Mouse (Mus musculus) large intestine, adult 2 months (tissue): ENCODE results near the gene Hyal3. TPM values are rescaled to one million over a fixed set of nuclear protein-coding genes. Genes with fewer than 3 reads are reported as not detected.

Source experiments
- DNase-seq: peaks from one replicate; pipeline ENCODE4 v3.0.0-alpha.2; 2012; ENCODE audit warnings: low read depth, low spot score
- WGBS: fragments of 180-500 bp; shearing (Covaris S2); methylation state at CpG from one replicate; pipeline ENCODE4 v1.1.7; 2018; 5-methylcytosine and 5-hydroxymethylcytosine counted together
- polyA plus RNA-seq: library from polyadenylated mRNA; depleted of rRNA; stranded (reverse); fragments of >200 nt; gene quantifications from 2 replicates; pipeline ENCODE4 v1.2.3, GENCODE M21; 2012; rRNA removed

The Hyal3 gene
- polyA plus RNA-seq, result 0.36 and 0.57 TPM in 2 replicates

DNA sequence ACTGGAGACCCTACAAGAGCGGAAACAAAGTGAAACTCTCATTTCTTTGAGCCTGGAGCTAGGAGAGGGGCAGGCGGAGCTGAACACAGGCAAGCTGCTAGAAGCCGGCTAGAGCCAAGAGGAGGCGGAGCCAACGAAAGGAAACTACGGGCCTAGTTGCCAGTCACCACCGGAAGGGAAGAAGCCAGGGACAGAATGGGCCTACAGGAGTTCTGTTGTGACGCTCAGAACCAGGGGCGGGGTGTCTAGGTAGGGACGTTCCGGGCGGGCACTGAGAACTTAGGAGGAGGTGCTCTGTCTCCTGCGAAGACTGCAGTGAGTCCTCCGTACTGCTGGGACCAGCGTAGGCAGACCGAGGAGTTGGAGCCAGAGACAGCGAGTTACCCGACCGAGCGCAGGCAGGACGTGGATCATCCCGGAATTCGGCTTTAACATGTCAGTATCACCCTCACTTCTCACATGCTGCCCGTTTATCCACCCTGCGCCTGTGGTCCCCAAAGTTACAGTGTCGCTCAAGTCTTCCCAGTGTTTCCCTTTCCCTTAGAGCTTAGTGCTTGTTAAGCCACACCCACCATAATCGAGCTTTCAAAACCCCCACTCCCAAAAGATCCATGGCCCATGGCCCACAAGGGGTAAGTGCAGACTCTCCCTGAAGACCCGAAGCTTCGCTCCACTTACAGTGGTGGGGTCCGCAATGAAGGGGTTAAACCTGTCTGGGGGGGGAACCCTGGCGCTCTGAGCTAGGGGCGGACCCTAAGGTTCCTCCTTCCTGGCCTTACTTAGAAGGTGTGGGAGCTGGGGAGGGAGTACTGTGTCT, at the start of gene Hyal3:
Gene Hyal3 (plus strand): TSS at position 318 of the 817 bp plus-strand sequence.
- WGBS, result under 1% methylated on average over 32 of the region's 32 CpGs
- peak; percentile 86 for DNase-seq

DNA sequence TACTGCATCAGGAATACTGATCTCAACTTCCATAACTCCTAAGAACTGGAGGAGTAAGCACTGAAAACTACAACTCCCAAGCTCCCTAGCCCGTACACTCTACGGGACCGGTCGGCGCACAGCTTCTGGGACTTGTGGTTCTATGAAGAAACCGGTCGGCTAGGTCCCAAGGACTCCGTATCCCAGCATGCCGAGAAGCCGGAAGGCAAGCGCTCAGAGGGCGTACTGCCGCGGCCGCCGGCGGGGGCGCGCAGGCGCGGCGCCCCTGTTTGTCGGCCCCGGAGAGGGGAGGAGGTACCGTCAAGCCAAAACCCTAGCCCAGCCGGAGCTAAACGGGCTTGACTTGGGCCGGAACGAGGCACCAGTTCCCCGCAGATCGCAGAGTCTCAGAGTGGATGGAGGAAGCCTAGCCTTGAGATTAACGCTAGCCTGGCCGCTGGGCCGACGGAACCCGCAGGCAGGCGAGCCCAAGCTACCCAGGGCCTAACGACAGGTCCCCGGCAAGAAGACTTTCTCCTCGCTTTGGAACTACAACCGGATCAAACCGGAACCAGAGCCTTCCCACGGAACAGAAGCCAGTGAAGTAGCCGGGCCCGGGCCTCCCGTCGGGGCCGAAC, 46.7 kb upstream of the Hyal3 start, which contains the start of gene Tmem115:
Gene Tmem115 (plus strand): TSS at position 155 of the 617 bp plus-strand sequence.
- DNase-seq, result peak; percentile 97
- WGBS, result under 1% methylated on average over 48 of the region's 48 CpGs

DNA sequence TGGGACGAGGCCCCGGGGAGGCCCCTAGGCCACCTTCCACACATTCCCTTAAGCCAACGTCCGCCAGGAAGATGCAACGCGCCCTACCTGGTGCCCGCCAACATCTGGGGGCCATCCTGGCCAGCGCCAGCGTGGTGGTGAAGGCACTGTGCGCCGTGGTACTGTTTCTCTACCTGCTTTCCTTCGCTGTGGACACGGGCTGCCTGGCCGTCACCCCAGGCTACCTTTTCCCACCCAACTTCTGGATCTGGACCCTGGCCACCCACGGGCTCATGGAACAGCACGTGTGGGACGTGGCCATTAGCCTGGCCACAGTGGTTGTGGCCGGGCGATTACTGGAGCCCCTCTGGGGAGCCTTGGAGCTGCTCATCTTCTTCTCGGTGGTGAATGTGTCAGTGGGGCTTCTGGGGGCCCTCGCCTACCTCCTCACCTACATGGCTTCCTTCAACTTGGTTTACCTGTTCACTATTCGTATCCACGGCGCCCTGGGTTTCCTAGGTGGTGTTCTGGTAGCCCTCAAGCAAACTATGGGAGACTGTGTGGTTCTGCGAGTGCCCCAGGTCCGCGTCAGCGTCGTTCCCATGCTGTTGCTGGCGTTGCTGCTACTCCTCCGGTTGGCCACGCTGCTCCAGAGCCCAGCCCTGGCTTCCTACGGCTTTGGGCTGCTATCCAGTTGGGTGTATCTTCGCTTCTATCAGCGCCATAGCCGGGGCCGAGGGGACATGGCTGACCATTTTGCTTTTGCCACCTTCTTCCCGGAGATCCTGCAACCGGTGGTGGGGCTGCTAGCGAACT, 46.0 kb upstream of the Hyal3 start:
- WGBS, result under 1% methylated on average over 40 of the region's 40 CpGs
- no peak for DNase-seq

DNA sequence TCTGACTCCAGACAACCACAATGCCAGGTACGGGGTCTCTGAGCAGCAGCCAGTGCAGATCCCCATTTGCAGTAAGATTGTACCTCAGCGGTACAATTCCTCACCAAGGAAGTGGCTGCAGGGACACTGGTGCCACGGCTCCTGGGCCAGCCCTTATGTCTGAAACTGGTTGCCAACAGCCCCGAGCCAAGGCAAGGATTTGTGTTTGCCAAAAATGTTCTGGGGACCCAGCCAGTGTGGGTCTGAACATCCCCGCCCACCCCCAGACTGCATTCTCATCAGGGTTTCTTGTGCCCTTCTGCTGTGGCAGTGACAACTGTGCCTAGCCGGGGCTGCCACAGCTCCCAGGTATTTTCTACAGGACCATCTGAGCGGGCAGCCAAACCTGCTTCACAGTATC, 42.4 kb upstream of the Hyal3 start:
- 90% methylated on average over 7 of the region's 7 CpGs for WGBS
- no peak for DNase-seq

DNA sequence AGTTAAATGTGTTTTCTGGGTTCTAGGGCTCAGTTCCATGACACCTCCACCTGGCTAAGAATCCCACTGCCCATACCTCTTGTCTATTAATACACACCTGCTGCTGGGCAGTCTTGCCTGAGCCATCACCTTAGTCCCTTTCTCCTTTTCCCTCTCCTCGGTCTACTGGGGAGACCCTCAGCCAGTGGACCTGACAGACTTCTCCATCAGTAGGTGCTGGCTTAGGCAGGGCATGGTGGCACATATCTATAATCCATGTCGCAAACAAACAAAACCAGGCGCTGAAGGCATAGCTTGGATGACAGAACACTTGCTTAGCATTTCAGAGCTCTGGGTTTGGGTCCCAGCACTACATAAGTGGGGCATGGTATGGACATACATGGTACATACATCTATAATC, 41.9 kb upstream of the Hyal3 start:
- WGBS, result 87% methylated on average over 3 of the region's 3 CpGs
- DNase-seq, result no peak

DNA sequence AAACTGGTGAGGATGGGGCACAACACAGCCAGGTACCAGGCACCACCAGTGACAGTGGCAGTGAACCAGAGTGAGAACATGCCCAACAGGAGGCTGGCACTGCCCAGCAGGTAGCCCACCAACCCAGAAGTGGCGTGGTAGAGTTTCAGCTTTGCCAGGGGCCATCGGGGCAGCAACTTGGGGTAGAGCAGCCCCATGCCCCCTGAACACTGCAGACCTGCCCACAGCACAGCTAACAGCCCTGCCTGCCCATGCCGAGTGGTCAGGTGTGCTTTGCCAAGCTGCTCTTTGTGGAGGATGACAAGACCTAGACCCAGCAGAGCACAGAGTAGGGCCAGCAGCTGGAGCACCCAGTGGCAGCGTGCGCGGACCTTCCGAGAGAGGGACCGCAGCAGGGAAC, 40.7 kb upstream of the Hyal3 start:
- 98% methylated on average over 8 of the region's 8 CpGs for WGBS
- DNase-seq, result no peak

DNA sequence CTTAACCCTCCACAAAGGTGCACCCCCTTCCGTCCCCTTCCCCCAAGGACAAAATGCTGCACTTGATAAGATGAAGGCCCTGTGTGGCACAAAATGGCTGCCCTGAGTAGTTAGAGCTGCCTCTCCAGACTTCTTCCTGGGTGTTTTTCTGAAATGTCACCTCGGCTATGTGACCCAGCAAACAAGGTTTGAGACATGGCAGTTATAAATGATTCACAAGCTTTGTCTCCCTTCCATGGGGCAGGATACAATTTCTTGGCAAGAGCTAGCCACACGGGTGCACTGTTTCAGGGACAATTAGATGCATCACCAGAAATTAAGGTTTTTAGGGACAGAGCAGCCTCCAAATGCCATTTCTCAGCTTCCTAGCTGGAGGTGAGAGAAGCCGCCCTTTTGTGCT, 40.2 kb upstream of the Hyal3 start:
- WGBS, result 58% methylated on average over 4 of the region's 4 CpGs
- no peak for DNase-seq

DNA sequence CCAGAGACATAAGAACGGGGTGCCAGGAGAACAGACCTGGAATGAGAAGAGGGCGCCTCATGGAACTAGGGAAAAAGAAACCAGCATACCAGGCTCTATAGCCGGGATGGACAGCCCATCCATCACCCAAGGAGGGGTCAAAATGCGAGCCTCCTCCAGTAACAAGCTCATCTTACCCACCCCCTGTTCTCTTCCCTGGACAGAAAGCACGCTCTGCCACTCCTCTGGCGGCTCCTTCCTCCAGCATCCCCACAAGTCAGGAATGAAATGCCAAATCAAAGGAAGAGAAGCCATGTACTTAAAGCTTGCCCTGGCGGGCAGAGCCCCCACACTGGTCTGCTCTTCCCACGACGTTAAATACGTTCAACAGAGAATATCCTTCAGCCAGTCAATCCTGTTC, 39.6 kb upstream of the Hyal3 start:
- 30% methylated on average over 10 of the region's 10 CpGs for WGBS
- no peak for DNase-seq

DNA sequence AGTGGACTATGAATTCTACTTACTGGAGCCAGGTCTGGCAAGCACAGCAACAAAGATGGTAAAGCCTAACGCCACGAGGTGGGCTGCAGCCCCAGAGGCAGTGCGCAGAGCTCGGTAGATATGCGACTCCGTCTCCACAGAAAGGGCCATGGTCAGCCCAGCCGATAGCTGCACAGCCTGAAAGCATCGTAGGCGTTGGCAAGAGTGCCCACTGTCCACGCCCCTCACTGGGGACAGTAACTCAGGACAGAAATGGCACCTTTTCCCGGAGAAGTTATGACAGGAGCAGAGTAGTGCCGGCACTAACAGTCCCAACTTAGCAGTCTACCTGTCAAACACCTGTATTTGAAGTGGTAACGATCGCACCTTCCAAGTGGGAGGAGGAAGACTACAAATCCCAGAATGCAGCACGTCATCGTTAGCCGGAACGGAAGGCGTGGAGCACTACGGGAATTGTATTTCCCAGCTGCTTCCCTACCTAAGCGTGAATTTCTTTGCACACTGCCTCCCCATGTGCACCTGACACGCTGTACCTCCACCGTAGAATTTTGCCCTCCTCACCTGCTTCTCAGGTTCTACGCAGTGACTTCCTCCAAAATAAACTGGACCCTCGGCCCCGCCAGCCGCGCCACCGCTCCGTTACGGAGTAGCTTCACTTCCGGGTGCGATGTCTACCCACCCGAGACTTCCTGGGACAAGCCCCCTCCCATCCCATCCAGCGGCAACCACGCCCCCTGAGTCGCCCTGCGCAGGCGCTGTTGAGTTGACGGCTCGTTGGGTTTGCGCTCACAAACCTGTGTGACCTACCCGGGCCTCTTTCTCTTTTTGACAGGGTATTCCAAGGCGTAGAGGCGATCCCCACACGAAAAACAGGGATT, 38.9 kb upstream of the Hyal3 start, which contains the start of the genes Cyb561d2 and Nprl2:
Gene Cyb561d2 (minus strand): TSS at position 720 of the 878 bp plus-strand sequence.
Gene Nprl2 (plus strand): TSS at position 753 of the 878 bp plus-strand sequence.
- peak; percentile 88 for DNase-seq
- WGBS, result under 1% methylated on average over 46 of the region's 46 CpGs

DNA sequence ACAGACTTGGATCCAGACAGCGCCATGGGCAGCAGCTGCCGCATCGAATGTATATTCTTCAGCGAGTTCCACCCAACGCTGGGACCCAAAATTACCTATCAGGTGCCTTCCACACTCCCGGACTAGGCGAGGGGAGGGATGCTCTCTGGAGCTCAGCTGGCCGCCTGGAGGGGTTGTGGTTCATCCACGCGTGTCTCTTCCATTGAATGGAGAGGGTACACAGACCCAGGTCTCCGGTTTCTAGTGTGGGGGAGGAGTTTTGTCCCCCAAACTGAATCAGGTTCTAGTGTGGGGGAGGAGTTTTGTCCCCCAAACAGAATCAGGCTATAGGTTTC, 38.3 kb upstream of the Hyal3 start:
- no peak for DNase-seq
- WGBS, result under 1% methylated on average over 11 of the region's 11 CpGs

DNA sequence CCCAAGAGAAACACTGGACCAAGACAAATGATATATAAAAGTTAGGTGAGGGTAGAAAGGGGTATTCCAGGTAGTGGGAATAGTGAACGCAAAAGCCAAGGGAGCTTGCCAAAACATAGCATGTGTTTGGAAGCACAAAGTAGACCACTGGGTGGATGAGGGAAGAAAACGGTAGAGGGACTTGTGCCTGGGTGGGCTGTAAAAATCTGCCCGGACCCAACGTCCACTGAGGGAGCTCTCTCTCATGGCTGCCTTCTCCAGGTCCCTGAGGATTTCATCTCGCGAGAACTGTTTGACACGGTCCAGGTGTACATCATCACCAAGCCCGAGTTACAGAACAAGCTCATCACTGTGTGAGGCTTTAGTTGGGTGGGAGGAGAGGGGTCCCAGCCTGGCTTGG, 37.9 kb upstream of the Hyal3 start:
- WGBS, result 34% methylated on average over 8 of the region's 8 CpGs
- DNase-seq, result no peak

DNA sequence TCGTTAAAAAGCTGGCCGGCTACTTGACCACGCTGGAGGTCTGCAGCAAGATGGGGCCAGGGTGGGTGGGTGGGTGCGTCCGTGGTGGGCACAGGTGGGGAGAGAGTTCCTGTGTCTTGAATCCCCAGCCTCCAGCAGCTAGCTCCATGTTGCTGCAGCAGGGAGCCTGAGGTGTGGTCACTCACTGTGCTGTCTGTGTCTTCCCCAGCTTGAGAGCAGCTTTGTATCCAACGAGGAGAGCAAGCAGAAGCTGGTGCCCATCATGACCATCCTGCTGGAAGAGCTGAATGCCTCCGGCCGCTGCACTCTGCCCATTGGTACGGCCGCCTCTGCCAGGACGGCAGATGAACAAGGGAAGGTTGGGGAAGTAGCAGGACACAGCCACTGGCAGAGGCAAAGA, 37.3 kb upstream of the Hyal3 start:
- WGBS, result 85% methylated on average over 11 of the region's 11 CpGs
- no peak for DNase-seq

DNA sequence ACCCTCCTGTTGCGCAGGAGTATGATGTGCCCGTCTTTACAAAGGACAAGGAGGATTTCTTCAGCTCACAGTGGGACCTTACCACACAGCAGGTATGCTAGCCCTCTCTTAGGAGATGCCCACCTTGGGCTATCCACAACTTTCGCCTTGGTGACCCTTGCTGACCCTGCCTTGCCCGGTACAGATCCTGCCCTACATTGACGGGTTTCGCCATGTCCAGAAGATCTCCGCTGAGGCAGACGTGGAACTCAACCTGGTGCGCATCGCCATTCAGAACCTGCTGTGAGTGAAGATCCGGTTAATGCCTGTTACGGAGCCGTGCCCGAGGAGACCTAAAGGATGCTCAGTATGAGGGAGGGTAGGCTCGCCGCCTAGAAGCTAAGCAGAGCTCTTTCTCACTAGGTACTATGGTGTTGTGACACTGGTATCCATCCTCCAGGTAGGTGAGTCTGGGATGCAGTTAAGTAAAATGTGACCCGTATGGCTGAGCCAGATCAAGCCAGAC, 36.4 kb upstream of the Hyal3 start:
- WGBS, result 95% methylated on average over 17 of the region's 17 CpGs
- no peak for DNase-seq

DNA sequence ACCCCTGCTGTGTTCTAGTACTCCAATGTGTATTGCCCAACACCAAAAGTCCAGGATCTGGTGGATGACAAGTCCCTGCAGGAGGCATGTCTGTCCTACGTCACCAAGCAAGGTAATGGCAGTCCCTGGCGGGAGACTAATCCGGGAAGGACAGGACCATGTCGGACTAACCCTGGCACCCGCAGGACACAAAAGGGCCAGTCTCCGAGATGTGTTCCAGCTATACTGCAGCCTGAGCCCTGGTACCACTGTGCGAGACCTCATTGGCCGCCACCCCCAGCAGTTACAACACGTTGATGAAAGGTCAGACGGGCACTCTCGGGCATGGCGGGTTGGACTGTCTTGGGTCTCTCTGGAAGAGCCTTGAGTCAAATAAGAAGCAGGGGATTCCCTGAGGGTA, 35.9 kb upstream of the Hyal3 start:
- 95% methylated on average over 12 of the region's 12 CpGs for WGBS
- no peak for DNase-seq

DNA sequence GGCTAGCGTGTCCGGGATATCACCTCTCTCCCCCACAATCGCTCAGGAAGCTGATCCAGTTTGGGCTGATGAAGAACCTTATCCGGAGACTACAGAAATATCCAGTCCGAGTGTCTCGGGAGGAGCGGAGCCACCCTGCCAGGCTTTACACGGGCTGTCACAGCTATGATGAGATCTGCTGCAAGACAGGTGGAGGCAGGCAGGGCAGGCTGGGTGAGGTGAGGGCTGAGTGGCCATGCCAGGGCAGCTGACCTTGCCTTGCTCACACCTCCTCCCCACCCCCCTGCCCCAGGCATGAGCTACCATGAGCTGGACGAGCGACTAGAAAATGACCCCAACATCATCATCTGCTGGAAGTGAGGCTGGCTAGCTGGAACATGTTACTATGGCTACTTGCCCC, 35.4 kb upstream of the Hyal3 start:
- DNase-seq, result no peak
- WGBS, result 89% methylated on average over 10 of the region's 10 CpGs

DNA sequence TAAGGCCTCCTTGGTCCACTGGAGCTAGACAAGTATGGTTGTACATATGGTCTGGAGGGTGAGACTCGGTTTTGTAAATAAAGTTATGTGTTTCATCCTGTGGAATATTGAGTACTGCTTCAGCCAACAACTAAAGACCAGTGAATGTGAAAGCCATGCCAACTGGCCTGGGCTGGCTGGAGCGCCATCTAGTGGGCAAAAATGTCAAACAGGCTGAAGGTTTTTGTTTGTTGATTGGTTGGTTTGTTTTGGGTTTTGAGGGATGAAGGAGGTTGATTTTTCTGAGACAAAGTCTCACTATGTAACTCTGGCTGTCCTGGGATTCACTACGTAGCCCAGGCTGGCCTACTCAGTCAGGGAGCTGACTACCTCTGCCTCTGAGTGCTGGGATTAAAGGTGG, 35.0 kb upstream of the Hyal3 start:
- no peak for DNase-seq

DNA sequence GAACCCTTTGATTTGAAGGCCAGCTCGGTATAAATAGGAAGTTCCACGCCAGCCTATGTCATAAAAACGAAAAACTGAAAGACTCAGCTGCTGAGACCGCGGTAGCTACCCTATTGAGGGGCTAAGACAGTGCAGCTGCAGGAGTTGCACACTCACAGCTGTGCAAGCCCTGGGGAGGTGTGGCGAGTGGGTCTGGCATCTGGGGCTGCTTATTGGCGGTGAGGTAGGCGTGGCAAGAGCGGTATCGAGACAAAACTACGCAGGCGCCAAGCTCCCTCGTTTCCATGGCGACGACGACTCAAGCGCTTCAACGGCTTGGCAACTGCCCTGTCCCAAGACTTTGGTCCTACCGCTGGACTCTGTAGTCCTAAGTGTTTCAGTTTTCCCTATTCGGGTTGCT, 33.6 kb upstream of the Hyal3 start, which contains the start of gene Zmynd10:
Gene Zmynd10 (plus strand): TSS at position 273 of the 400 bp plus-strand sequence.
- 3% methylated on average over 20 of the region's 20 CpGs for WGBS
- no peak for DNase-seq

More for the DNA sequence above, 35.0 kb upstream of the Hyal3 start:
- WGBS, result 13% methylated on average over 3 of the region's 3 CpGs

DNA sequence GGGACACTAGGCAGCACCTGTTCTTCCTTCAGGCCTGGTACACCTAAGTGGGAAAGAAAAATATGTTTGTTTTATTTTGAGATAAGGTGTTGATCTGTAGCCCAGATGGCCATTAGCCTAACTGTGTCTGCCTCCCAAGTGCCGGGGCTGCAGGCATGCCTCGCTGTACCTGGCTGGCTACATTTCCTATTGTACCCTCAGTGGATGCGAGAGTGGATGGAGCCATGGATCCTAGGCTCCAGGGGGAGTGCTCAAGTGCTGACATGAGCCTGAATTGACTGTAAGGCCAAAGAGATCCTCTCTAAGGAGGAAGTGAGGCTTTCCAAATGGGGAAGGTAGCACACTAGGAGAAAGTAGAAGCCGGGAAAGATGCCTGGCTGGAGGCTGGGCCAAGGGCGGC, 32.7 kb upstream of the Hyal3 start:
- WGBS, result 68% methylated on average over 5 of the region's 5 CpGs
- DNase-seq, result no peak

DNA sequence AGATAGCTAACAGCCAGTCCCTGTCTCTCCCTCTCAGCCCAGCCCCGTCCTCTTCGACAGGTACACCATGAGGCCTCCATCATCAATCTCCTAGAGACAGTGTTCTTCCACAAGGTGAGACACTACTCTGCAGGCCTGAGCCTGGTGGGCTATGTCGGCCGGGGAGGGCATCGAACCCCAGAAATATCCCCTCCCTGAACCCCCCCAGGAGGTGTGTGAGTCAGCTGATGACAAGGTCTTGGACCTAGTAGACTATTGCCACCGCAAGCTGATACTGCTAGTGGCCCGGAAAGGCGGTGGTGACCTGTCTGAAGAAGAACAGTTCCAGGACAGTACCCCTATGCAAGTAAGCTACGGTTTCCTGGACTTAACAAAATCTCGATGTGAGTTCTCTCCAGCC, 31.8 kb upstream of the Hyal3 start:
- WGBS, result 96% methylated on average over 10 of the region's 10 CpGs
- no peak for DNase-seq
